Mouse (Mus musculus) heart, adult 11 months (tissue): Measurements from ENCODE around the gene Col2a1.

Experiments used
- DNase-seq: peaks from one replicate; pipeline ENCODE4 v3.0.0; 2022

Col2a1 gene

GRCm38 (mm10) chr15:98003822-98004739, at the start of gene Col2a1:
Gene Col2a1, minus strand, starts transcription at chr15:98004695.
- DNase-seq = no peak

GRCm38 (mm10) chr15:98051685-98052084, 47.2 kb upstream of the Col2a1 start:
- peak; percentile 54 for DNase-seq

- DNase-seq = peak; percentile 56
These were observed 44.6 kb upstream of the Col2a1 start for GRCm38 (mm10) chr15:98048918-98049700.

- peak; percentile 33 for DNase-seq
These were observed 39.9 kb upstream of the Col2a1 start for GRCm38 (mm10) chr15:98044387-98044786.

- DNase-seq = no peak
These were observed 39.5 kb upstream of the Col2a1 start for GRCm38 (mm10) chr15:98043967-98044366.

- peak; percentile 73 for DNase-seq
These were observed 38.0 kb upstream of the Col2a1 start for GRCm38 (mm10) chr15:98042508-98042907.

- DNase-seq = peak; percentile 83
These were observed 35.2 kb upstream of the Col2a1 start for GRCm38 (mm10) chr15:98039682-98040081.

GRCm38 (mm10) chr15:98036578-98036977, 32.1 kb upstream of the Col2a1 start:
- DNase-seq = peak; percentile 21

- DNase-seq = peak; percentile 78
These were observed 30.7 kb upstream of the Col2a1 start for GRCm38 (mm10) chr15:98035076-98035755.

GRCm38 (mm10) chr15:98033233-98033748, 28.8 kb upstream of the Col2a1 start:
- DNase-seq = no peak

- DNase-seq = peak; percentile 63
These were observed 25.3 kb upstream of the Col2a1 start for GRCm38 (mm10) chr15:98029798-98030197.

- no peak for DNase-seq
These were observed 22.7 kb upstream of the Col2a1 start for GRCm38 (mm10) chr15:98026967-98027904.

- no peak for DNase-seq
These were observed 21.1 kb upstream of the Col2a1 start for GRCm38 (mm10) chr15:98025611-98026010.

GRCm38 (mm10) chr15:98023137-98023536, 18.6 kb upstream of the Col2a1 start:
- no peak for DNase-seq

- DNase-seq = no peak
These were observed 17.4 kb upstream of the Col2a1 start for GRCm38 (mm10) chr15:98021886-98022285.

- DNase-seq = no peak
These were observed 14.6 kb upstream of the Col2a1 start for GRCm38 (mm10) chr15:98019047-98019446.

- DNase-seq = no peak
These were observed 13.4 kb upstream of the Col2a1 start for GRCm38 (mm10) chr15:98017925-98018324.

- no peak for DNase-seq
These were observed 8.3 kb upstream of the Col2a1 start for GRCm38 (mm10) chr15:98012810-98013209.

- DNase-seq = no peak
These were observed 686 bp upstream of the Col2a1 start for GRCm38 (mm10) chr15:98005181-98005580.

GRCm38 (mm10) chr15:98004740-98005159, 255 bp upstream of the Col2a1 start:
- DNase-seq = no peak

- no peak for DNase-seq
These were observed 1.3 kb downstream of the Col2a1 start for GRCm38 (mm10) chr15:98002991-98003821.
